Mouse (Mus musculus): Measurements from ENCODE around the gene Fads3.

Gene Fads3

GRCm38 (mm10) chr19:10096371-10096876 is 55.1 kb downstream of the Fads3 start:
- Histone ChIP-seq H3K27me3 (ENCODE audit: insufficient read depth, low read length) (peaks cover 10% of the 10 kb centered on the region), H3K36me3 (ENCODE audit: insufficient read depth, low read length) (peaks cover 77% of the 10 kb centered on the region), H3K4me1 (replicated peaks; ENCODE audit: low read depth, low read length) (peaks cover 32% of the 10 kb centered on the region), H3K4me3 (replicated peaks; ENCODE audit: low read length) (no peak overlapping the region), H3K9me3 (ENCODE audit: low read length) (no peaks in the 10 kb centered on the region)
- TF ChIP-seq POU5F1 (IDR thresholded peaks at IDR 0.05; ENCODE audit: borderline replicate concordance, low read length) (no peak), CTCF (conservative IDR thresholded peaks at IDR 0.05; ENCODE audit: low read length) (no peak), NANOG (IDR thresholded peaks at IDR 0.05; ENCODE audit: borderline replicate concordance, low read length) (no peak)

- Histone ChIP-seq H3K4me1 (replicated peaks; ENCODE audit: low read depth, low read length) (peaks cover 39% of the 10 kb centered on the region), H3K9me3 (ENCODE audit: low read length) (no peaks in the 10 kb centered on the region), H3K4me3 (replicated peaks; ENCODE audit: low read length) (no peak overlapping the region), H3K27me3 (ENCODE audit: insufficient read depth, low read length) (peaks cover 13% of the 10 kb centered on the region), H3K36me3 (ENCODE audit: insufficient read depth, low read length) (peaks cover 65% of the 10 kb centered on the region)
- TF ChIP-seq POU5F1 (IDR thresholded peaks at IDR 0.05; ENCODE audit: borderline replicate concordance, low read length) (no peak), CTCF (conservative IDR thresholded peaks at IDR 0.05; ENCODE audit: low read length) (no peak), NANOG (IDR thresholded peaks at IDR 0.05; ENCODE audit: borderline replicate concordance, low read length) (no peak)
These were observed 56.5 kb downstream of the Fads3 start for GRCm38 (mm10) chr19:10097826-10098225.

- Histone ChIP-seq H3K36me3 (ENCODE audit: insufficient read depth, low read length) (peaks cover 39% of the 10 kb centered on the region), H3K9me3 (ENCODE audit: low read length) (no peaks in the 10 kb centered on the region), H3K4me1 (replicated peaks; ENCODE audit: low read depth, low read length) (peaks cover 44% of the 10 kb centered on the region), H3K27me3 (ENCODE audit: insufficient read depth, low read length) (peaks cover 20% of the 10 kb centered on the region), H3K4me3 (replicated peaks; ENCODE audit: low read length) (peak overlapping the region; percentile 89)
- TF ChIP-seq CTCF (conservative IDR thresholded peaks at IDR 0.05; ENCODE audit: low read length) (peak; percentile 45), NANOG (IDR thresholded peaks at IDR 0.05; ENCODE audit: borderline replicate concordance, low read length) (no peak)
These were observed 59.3 kb downstream of the Fads3 start for GRCm38 (mm10) chr19:10100631-10101071.

- no peaks in the 10 kb centered on the region for H3K9me3 ChIP-seq (ENCODE audit: low read length)
- peaks cover 45% of the 10 kb centered on the region for H3K4me1 ChIP-seq (replicated peaks; ENCODE audit: low read depth, low read length)
- TF ChIP-seq NANOG (IDR thresholded peaks at IDR 0.05; ENCODE audit: borderline replicate concordance, low read length) (no peak), POU5F1 (IDR thresholded peaks at IDR 0.05; ENCODE audit: borderline replicate concordance, low read length) (no peak), CTCF (conservative IDR thresholded peaks at IDR 0.05; ENCODE audit: low read length) (no peak)
- H3K4me3 ChIP-seq (replicated peaks; ENCODE audit: low read length): peak within 1 kb of the TSS; percentile 89
- H3K27me3 ChIP-seq (ENCODE audit: insufficient read depth, low read length): peaks cover 20% of the 10 kb centered on the region
- H3K36me3 ChIP-seq (ENCODE audit: insufficient read depth, low read length): peaks cover 32% of the 10 kb centered on the region
These were observed 60.1 kb downstream of the Fads3 start, which contains the start of gene Fads2 for GRCm38 (mm10) chr19:10101341-10102053. Fads2 (minus strand) TSS chr19:10101746.

- H3K27me3 ChIP-seq (ENCODE audit: insufficient read depth, low read length): peaks cover 20% of the 10 kb centered on the region
- H3K4me1 ChIP-seq (replicated peaks; ENCODE audit: low read depth, low read length): peaks cover 45% of the 10 kb centered on the region
- TF ChIP-seq POU5F1 (IDR thresholded peaks at IDR 0.05; ENCODE audit: borderline replicate concordance, low read length): no peak
- no peak for TF ChIP-seq CTCF (conservative IDR thresholded peaks at IDR 0.05; ENCODE audit: low read length)
- TF ChIP-seq NANOG (IDR thresholded peaks at IDR 0.05; ENCODE audit: borderline replicate concordance, low read length): no peak
- no peaks in the 10 kb centered on the region for H3K9me3 ChIP-seq (ENCODE audit: low read length)
- H3K36me3 ChIP-seq (ENCODE audit: insufficient read depth, low read length): peaks cover 25% of the 10 kb centered on the region
- H3K4me3 ChIP-seq (replicated peaks; ENCODE audit: low read length): peak overlapping the region; percentile 89
These were observed 60.8 kb downstream of the Fads3 start for GRCm38 (mm10) chr19:10102054-10102700.

GRCm38 (mm10) chr19:10104234-10104633 is 62.9 kb downstream of the Fads3 start:
- Histone ChIP-seq H3K27me3 (ENCODE audit: insufficient read depth, low read length) (peaks cover 24% of the 10 kb centered on the region), H3K4me3 (replicated peaks; ENCODE audit: low read length) (no peak overlapping the region), H3K36me3 (ENCODE audit: insufficient read depth, low read length) (peaks cover 5% of the 10 kb centered on the region; the same call in 1 of the 2 replicates), H3K4me1 (replicated peaks; ENCODE audit: low read depth, low read length) (peaks cover 43% of the 10 kb centered on the region), H3K9me3 (ENCODE audit: low read length) (no peaks in the 10 kb centered on the region)
- no peak for TF ChIP-seq NANOG (IDR thresholded peaks at IDR 0.05; ENCODE audit: borderline replicate concordance, low read length)
- no peak for TF ChIP-seq CTCF (conservative IDR thresholded peaks at IDR 0.05; ENCODE audit: low read length)
- no peak for TF ChIP-seq POU5F1 (IDR thresholded peaks at IDR 0.05; ENCODE audit: borderline replicate concordance, low read length)

- H3K4me3 ChIP-seq (replicated peaks; ENCODE audit: low read length): no peak overlapping the region
- peaks cover 37% of the 10 kb centered on the region for H3K4me1 ChIP-seq (replicated peaks; ENCODE audit: low read depth, low read length)
- no peaks in the 10 kb centered on the region for H3K9me3 ChIP-seq (ENCODE audit: low read length)
- H3K36me3 ChIP-seq (ENCODE audit: insufficient read depth, low read length): no peaks in the 10 kb centered on the region
- peaks cover 23% of the 10 kb centered on the region for H3K27me3 ChIP-seq (ENCODE audit: insufficient read depth, low read length)
- TF ChIP-seq NANOG (IDR thresholded peaks at IDR 0.05; ENCODE audit: borderline replicate concordance, low read length) (no peak), CTCF (conservative IDR thresholded peaks at IDR 0.05; ENCODE audit: low read length) (no peak), POU5F1 (IDR thresholded peaks at IDR 0.05; ENCODE audit: borderline replicate concordance, low read length) (no peak)
These were observed 63.7 kb downstream of the Fads3 start for GRCm38 (mm10) chr19:10105034-10105493.

GRCm38 (mm10) chr19:10106634-10107033 is 65.3 kb downstream of the Fads3 start:
- peak; percentile 69; the same call in 1 of the 2 replicates for TF ChIP-seq NANOG (IDR thresholded peaks at IDR 0.05; ENCODE audit: borderline replicate concordance, low read length)
- no peak for TF ChIP-seq CTCF (conservative IDR thresholded peaks at IDR 0.05; ENCODE audit: low read length)

More at GRCm38 (mm10) chr19:10106634-10107033, 65.3 kb downstream of the Fads3 start:
- H3K4me1 ChIP-seq (replicated peaks; ENCODE audit: low read depth, low read length): peaks cover 28% of the 10 kb centered on the region
- H3K9me3 ChIP-seq (ENCODE audit: low read length): no peaks in the 10 kb centered on the region
- no peaks in the 10 kb centered on the region for H3K36me3 ChIP-seq (ENCODE audit: insufficient read depth, low read length)
- peaks cover 14% of the 10 kb centered on the region; the same call in 1 of the 2 replicates for H3K27me3 ChIP-seq (ENCODE audit: insufficient read depth, low read length)
- H3K4me3 ChIP-seq (replicated peaks; ENCODE audit: low read length): no peak overlapping the region

All from E14TG2a.4 (cell line).